Mouse (Mus musculus) erythroblast, adult 5-6 weeks (primary cell): ENCODE data around the gene Olfr638. TPM values are rescaled to one million over a fixed set of nuclear protein-coding genes. Genes with fewer than 3 reads are reported as not detected.
"Not testable (repeated sequence)": the region's sequence is repeated elsewhere in the genome, so short reads cannot be mapped to it uniquely, and the experiment has no call there.

Source experiments
- ATAC-seq: replicated peaks from 2 replicates; pipeline ENCODE4 v1.8.0; 2016; ENCODE audit warnings: moderate number of reproducible peaks, mild to moderate bottlenecking, moderate TSS enrichment, inconsistent platforms; ENCODE audit not compliant: poor library complexity, low FRiP score, severe bottlenecking
- total RNA-seq, 2 experiments: library from RNA; stranded (forward) in 1 of 2; stranded (reverse) in 1 of 2; fragments of 150-400 nt in 1 of 2; fragments of 200-764, 138-1000 nt in 1 of 2; gene quantifications; 2 replicates each; pipeline versions ENCODE4 v1.2.3 to v1.2.4; 2015 to 2017; ENCODE audit warnings: low replicate concordance in 2 of 2

Olfr638 gene
- total RNA-seq (2015; ENCODE audit: low replicate concordance): not detected in 2 replicates
- not detected in 2 replicates for total RNA-seq (2017; ENCODE audit: low replicate concordance)

GRCm38 (mm10) chr7:103998446-103998845 lies at the start of gene Olfr638:
Gene Olfr638, plus strand, starts transcription at chr7:103998746.
- ATAC-seq: no peak

- ATAC-seq: not testable (repeated sequence)
These were observed 31.7 kb upstream of the Olfr638 start for GRCm38 (mm10) chr7:103966873-103967272.

GRCm38 (mm10) chr7:103970852-103971251 lies 27.7 kb upstream of the Olfr638 start, which contains the start of gene Olfr635:
Gene Olfr635, plus strand, starts transcription at chr7:103971152.
- ATAC-seq: no peak

- ATAC-seq: no peak
These were observed 26.8 kb upstream of the Olfr638 start for GRCm38 (mm10) chr7:103971782-103972181.

GRCm38 (mm10) chr7:103999124-103999523 lies 578 bp downstream of the Olfr638 start:
- no peak for ATAC-seq

GRCm38 (mm10) chr7:104017203-104017602 lies 18.7 kb downstream of the Olfr638 start, which contains the start of gene Olfr639:
Gene Olfr639, minus strand, starts transcription at chr7:104017303.
- ATAC-seq: no peak

- no peak for ATAC-seq
These were observed 20.4 kb downstream of the Olfr638 start for GRCm38 (mm10) chr7:104018953-104019352.

GRCm38 (mm10) chr7:104021651-104022050 lies 23.1 kb downstream of the Olfr638 start:
- ATAC-seq: no peak

- no peak for ATAC-seq
These were observed 26.9 kb downstream of the Olfr638 start, which contains the start of gene Olfr640 for GRCm38 (mm10) chr7:104025473-104025872. Gene Olfr640, minus strand, starts transcription at chr7:104025573.

- ATAC-seq: no peak
These were observed 28.4 kb downstream of the Olfr638 start for GRCm38 (mm10) chr7:104026978-104027377.

- ATAC-seq: no peak
These were observed 36.6 kb downstream of the Olfr638 start, which contains the start of gene Olfr641 for GRCm38 (mm10) chr7:104035145-104035544. Gene Olfr641, plus strand, starts transcription at chr7:104035445.

- ATAC-seq: no peak
These were observed 52.2 kb downstream of the Olfr638 start for GRCm38 (mm10) chr7:104050745-104051144.

- ATAC-seq: no peak
These were observed 54.0 kb downstream of the Olfr638 start, which contains the start of gene Olfr642 for GRCm38 (mm10) chr7:104052566-104052965. Gene Olfr642, minus strand, starts transcription at chr7:104052666.

Other genes with a start within 250 kb of the Olfr638 start
Only the 30 nearest of the 33 such genes appear.
- gene Olfr68, start 219.0 kb upstream of the Olfr638 start, total RNA-seq (2015; ENCODE audit: low replicate concordance): 1.0 and 1.3 TPM in 2 replicates
- 1.4 and 1.5 TPM in 2 replicates for gene Olfr68, start 219.0 kb upstream of the Olfr638 start, total RNA-seq (2017; ENCODE audit: low replicate concordance)
- 5.0 and 10.2 TPM in 2 replicates for gene Olfr67, start 206.9 kb upstream of the Olfr638 start, total RNA-seq (2015; ENCODE audit: low replicate concordance)
- gene Olfr67, start 206.9 kb upstream of the Olfr638 start, total RNA-seq (2017; ENCODE audit: low replicate concordance): 2.8 and 4.2 TPM in 2 replicates
- 39,556 and 40,045 TPM in 2 replicates for gene Hbb-bt, start 184.8 kb upstream of the Olfr638 start, total RNA-seq (2015; ENCODE audit: low replicate concordance)
- 14,681 and 15,230 TPM in 2 replicates for gene Hbb-bt, start 184.8 kb upstream of the Olfr638 start, total RNA-seq (2017; ENCODE audit: low replicate concordance)
- gene Hbb-bs, start 170.7 kb upstream of the Olfr638 start, total RNA-seq (2015; ENCODE audit: low replicate concordance): 179,259 and 187,171 TPM in 2 replicates
- 69,583 and 76,927 TPM in 2 replicates for gene Hbb-bs, start 170.7 kb upstream of the Olfr638 start, total RNA-seq (2017; ENCODE audit: low replicate concordance)
- gene Hbb-bh2, start 158.2 kb upstream of the Olfr638 start, total RNA-seq (2015; ENCODE audit: low replicate concordance): not detected in 2 replicates
- 1.0 and 4.6 TPM in 2 replicates for gene Hbb-bh2, start 158.2 kb upstream of the Olfr638 start, total RNA-seq (2017; ENCODE audit: low replicate concordance)
- not detected in 2 replicates for gene Hbb-bh1, start 155.6 kb upstream of the Olfr638 start, total RNA-seq (2015; ENCODE audit: low replicate concordance)
- gene Hbb-bh1, start 155.6 kb upstream of the Olfr638 start, total RNA-seq (2017; ENCODE audit: low replicate concordance): not detected in 2 replicates
- 2.9 and 8.6 TPM in 2 replicates for gene Hbb-y, start 145.5 kb upstream of the Olfr638 start, total RNA-seq (2015; ENCODE audit: low replicate concordance)
- gene Hbb-y, start 145.5 kb upstream of the Olfr638 start, total RNA-seq (2017; ENCODE audit: low replicate concordance): not detected in 2 replicates
- not detected in 2 replicates for gene Olfr66, start 112.5 kb upstream of the Olfr638 start, total RNA-seq (2015; ENCODE audit: low replicate concordance)
- not detected in 2 replicates for gene Olfr66, start 112.5 kb upstream of the Olfr638 start, total RNA-seq (2017; ENCODE audit: low replicate concordance)
- not detected in 2 replicates for gene Olfr64, start 104.3 kb upstream of the Olfr638 start, total RNA-seq (2015; ENCODE audit: low replicate concordance)
- gene Olfr64, start 104.3 kb upstream of the Olfr638 start, total RNA-seq (2017; ENCODE audit: low replicate concordance): 0.14 and 0.34 TPM in 2 replicates
- gene Olfr65, start 95.3 kb upstream of the Olfr638 start, total RNA-seq (2015; ENCODE audit: low replicate concordance): not detected in 2 replicates
- gene Olfr65, start 95.3 kb upstream of the Olfr638 start, total RNA-seq (2017; ENCODE audit: low replicate concordance): 0.28 TPM in 1 of 2 replicates, not detected in the other
- 1.0 TPM in 1 of 2 replicates, not detected in the other for gene Olfr631, start 69.9 kb upstream of the Olfr638 start, total RNA-seq (2015; ENCODE audit: low replicate concordance)
- gene Olfr631, start 69.9 kb upstream of the Olfr638 start, total RNA-seq (2017; ENCODE audit: low replicate concordance): 2.1 TPM in 1 of 2 replicates, not detected in the other
- not detected in 2 replicates for gene Olfr632, start 64.4 kb upstream of the Olfr638 start, total RNA-seq (2015; ENCODE audit: low replicate concordance)
- gene Olfr632, start 64.4 kb upstream of the Olfr638 start, total RNA-seq (2017; ENCODE audit: low replicate concordance): 1.7 TPM in 1 of 2 replicates, not detected in the other
- not detected in 2 replicates for gene Olfr633, start 54.3 kb upstream of the Olfr638 start, total RNA-seq (2015; ENCODE audit: low replicate concordance)
- not detected in 2 replicates for gene Olfr633, start 54.3 kb upstream of the Olfr638 start, total RNA-seq (2017; ENCODE audit: low replicate concordance)
- gene Olfr635, start 27.6 kb upstream of the Olfr638 start, total RNA-seq (2015; ENCODE audit: low replicate concordance): not detected in 2 replicates
- 0.09 and 0.14 TPM in 2 replicates for gene Olfr635, start 27.6 kb upstream of the Olfr638 start, total RNA-seq (2017; ENCODE audit: low replicate concordance)
- not detected in 2 replicates for gene Olfr639, start 18.6 kb downstream of the Olfr638 start, total RNA-seq (2015; ENCODE audit: low replicate concordance)
- 0.09 and 0.14 TPM in 2 replicates for gene Olfr639, start 18.6 kb downstream of the Olfr638 start, total RNA-seq (2017; ENCODE audit: low replicate concordance)
- not detected in 2 replicates for gene Olfr640, start 26.8 kb downstream of the Olfr638 start, total RNA-seq (2015; ENCODE audit: low replicate concordance)
- not detected in 2 replicates for gene Olfr640, start 26.8 kb downstream of the Olfr638 start, total RNA-seq (2017; ENCODE audit: low replicate concordance)
- gene Olfr641, start 36.7 kb downstream of the Olfr638 start, total RNA-seq (2015; ENCODE audit: low replicate concordance): not detected in 2 replicates
- 0.98 TPM in 1 of 2 replicates, not detected in the other for gene Olfr641, start 36.7 kb downstream of the Olfr638 start, total RNA-seq (2017; ENCODE audit: low replicate concordance)
- not detected in 2 replicates for gene Olfr642, start 53.9 kb downstream of the Olfr638 start, total RNA-seq (2015; ENCODE audit: low replicate concordance)
- gene Olfr642, start 53.9 kb downstream of the Olfr638 start, total RNA-seq (2017; ENCODE audit: low replicate concordance): 0.14 TPM in 1 of 2 replicates, not detected in the other
- gene 4930516K23Rik, start 62.7 kb downstream of the Olfr638 start, total RNA-seq (2015; ENCODE audit: low replicate concordance): not detected in 2 replicates
- gene 4930516K23Rik, start 62.7 kb downstream of the Olfr638 start, total RNA-seq (2017; ENCODE audit: low replicate concordance): not detected in 2 replicates
- gene Olfr644, start 73.1 kb downstream of the Olfr638 start, total RNA-seq (2015; ENCODE audit: low replicate concordance): not detected in 2 replicates
- gene Olfr644, start 73.1 kb downstream of the Olfr638 start, total RNA-seq (2017; ENCODE audit: low replicate concordance): not detected in 2 replicates
- not detected in 2 replicates for gene Olfr645, start 86.7 kb downstream of the Olfr638 start, total RNA-seq (2015; ENCODE audit: low replicate concordance)
- not detected in 2 replicates for gene Olfr645, start 86.7 kb downstream of the Olfr638 start, total RNA-seq (2017; ENCODE audit: low replicate concordance)
- gene Olfr646, start 106.1 kb downstream of the Olfr638 start, total RNA-seq (2015; ENCODE audit: low replicate concordance): not detected in 2 replicates
- gene Olfr646, start 106.1 kb downstream of the Olfr638 start, total RNA-seq (2017; ENCODE audit: low replicate concordance): not detected in 2 replicates
- gene Ubqln5, start 131.1 kb downstream of the Olfr638 start, total RNA-seq (2015; ENCODE audit: low replicate concordance): not detected in 2 replicates
- not detected in 2 replicates for gene Ubqln5, start 131.1 kb downstream of the Olfr638 start, total RNA-seq (2017; ENCODE audit: low replicate concordance)
- gene Olfr643, start 138.7 kb downstream of the Olfr638 start, total RNA-seq (2015; ENCODE audit: low replicate concordance): not detected in 2 replicates
- not detected in 2 replicates for gene Olfr643, start 138.7 kb downstream of the Olfr638 start, total RNA-seq (2017; ENCODE audit: low replicate concordance)
- not detected in 2 replicates for gene Ubqln3, start 144.5 kb downstream of the Olfr638 start, total RNA-seq (2015; ENCODE audit: low replicate concordance)
- gene Ubqln3, start 144.5 kb downstream of the Olfr638 start, total RNA-seq (2017; ENCODE audit: low replicate concordance): not detected in 2 replicates
- not detected in 2 replicates for gene Ubqlnl, start 151.8 kb downstream of the Olfr638 start, total RNA-seq (2015; ENCODE audit: low replicate concordance)
- gene Ubqlnl, start 151.8 kb downstream of the Olfr638 start, total RNA-seq (2017; ENCODE audit: low replicate concordance): not detected in 2 replicates
- not detected in 2 replicates for gene Olfm5, start 166.1 kb downstream of the Olfr638 start, total RNA-seq (2015; ENCODE audit: low replicate concordance)
- 0.34 TPM in 1 of 2 replicates, not detected in the other for gene Olfm5, start 166.1 kb downstream of the Olfr638 start, total RNA-seq (2017; ENCODE audit: low replicate concordance)
- gene Olfr648, start 184.6 kb downstream of the Olfr638 start, total RNA-seq (2015; ENCODE audit: low replicate concordance): 1.5 and 2.1 TPM in 2 replicates
- 0.14 and 0.60 TPM in 2 replicates for gene Olfr648, start 184.6 kb downstream of the Olfr638 start, total RNA-seq (2017; ENCODE audit: low replicate concordance)
- gene Olfr649, start 197.2 kb downstream of the Olfr638 start, total RNA-seq (2015; ENCODE audit: low replicate concordance): not detected in 2 replicates
- not detected in 2 replicates for gene Olfr649, start 197.2 kb downstream of the Olfr638 start, total RNA-seq (2017; ENCODE audit: low replicate concordance)
- gene Trim6, start 220.0 kb downstream of the Olfr638 start, total RNA-seq (2015; ENCODE audit: low replicate concordance): not detected in 2 replicates
- 0.09 and 0.56 TPM in 2 replicates for gene Trim6, start 220.0 kb downstream of the Olfr638 start, total RNA-seq (2017; ENCODE audit: low replicate concordance)